Mouse (Mus musculus): Measurements from ENCODE around the gene Tenm3.

Tenm3 gene

GRCm38 (mm10) chr8:48810615-48811014 is 33.1 kb downstream of the Tenm3 start:
- no peak for DNase-seq (ENCODE audit: extremely low read depth, insufficient read length, low spot score)

GRCm38 (mm10) chr8:48809104-48809503 is 34.6 kb downstream of the Tenm3 start:
- DNase-seq (ENCODE audit: extremely low read depth, insufficient read length, low spot score) = no peak

GRCm38 (mm10) chr8:48803070-48803469 is 40.7 kb downstream of the Tenm3 start:
- DNase-seq (ENCODE audit: extremely low read depth, insufficient read length, low spot score) = no peak

GRCm38 (mm10) chr8:48802231-48802630 is 41.5 kb downstream of the Tenm3 start:
- no peak for DNase-seq (ENCODE audit: extremely low read depth, insufficient read length, low spot score)

- peak; percentile 45 for DNase-seq (ENCODE audit: extremely low read depth, insufficient read length, low spot score)
These were observed 45.8 kb downstream of the Tenm3 start for GRCm38 (mm10) chr8:48797955-48798359.

- no peak for DNase-seq (ENCODE audit: extremely low read depth, insufficient read length, low spot score)
These were observed 49.5 kb downstream of the Tenm3 start for GRCm38 (mm10) chr8:48794285-48794684.

- DNase-seq (ENCODE audit: extremely low read depth, insufficient read length, low spot score) = no peak
These were observed 50.0 kb downstream of the Tenm3 start for GRCm38 (mm10) chr8:48793729-48794128.

- peak; percentile 27 for DNase-seq (ENCODE audit: extremely low read depth, insufficient read length, low spot score)
These were observed 51.0 kb downstream of the Tenm3 start for GRCm38 (mm10) chr8:48792587-48793326.

GRCm38 (mm10) chr8:48783308-48783707 is 60.4 kb downstream of the Tenm3 start:
- DNase-seq (ENCODE audit: extremely low read depth, insufficient read length, low spot score) = no peak

- DNase-seq (ENCODE audit: extremely low read depth, insufficient read length, low spot score) = peak; percentile 48
These were observed 63.1 kb downstream of the Tenm3 start for GRCm38 (mm10) chr8:48780628-48781027.

- DNase-seq (ENCODE audit: extremely low read depth, insufficient read length, low spot score) = no peak
These were observed 64.6 kb downstream of the Tenm3 start for GRCm38 (mm10) chr8:48779194-48779593.

- no peak for DNase-seq (ENCODE audit: extremely low read depth, insufficient read length, low spot score)
These were observed 67.7 kb downstream of the Tenm3 start for GRCm38 (mm10) chr8:48776081-48776480.

GRCm38 (mm10) chr8:48775531-48776037 is 68.2 kb downstream of the Tenm3 start:
- DNase-seq (ENCODE audit: extremely low read depth, insufficient read length, low spot score) = no peak

- DNase-seq (ENCODE audit: extremely low read depth, insufficient read length, low spot score) = no peak
These were observed 68.9 kb downstream of the Tenm3 start for GRCm38 (mm10) chr8:48774837-48775236.

GRCm38 (mm10) chr8:48766545-48767234 is 77.1 kb downstream of the Tenm3 start:
- no peak for DNase-seq (ENCODE audit: extremely low read depth, insufficient read length, low spot score)

- no peak for DNase-seq (ENCODE audit: extremely low read depth, insufficient read length, low spot score)
These were observed 78.5 kb downstream of the Tenm3 start for GRCm38 (mm10) chr8:48765212-48765611.

GRCm38 (mm10) chr8:48764011-48764410 is 79.7 kb downstream of the Tenm3 start:
- no peak for DNase-seq (ENCODE audit: extremely low read depth, insufficient read length, low spot score)

- DNase-seq (ENCODE audit: extremely low read depth, insufficient read length, low spot score) = no peak
These were observed 86.9 kb downstream of the Tenm3 start for GRCm38 (mm10) chr8:48756874-48757273.

- DNase-seq (ENCODE audit: extremely low read depth, insufficient read length, low spot score) = no peak
These were observed 88.3 kb downstream of the Tenm3 start for GRCm38 (mm10) chr8:48755492-48755891.

GRCm38 (mm10) chr8:48754959-48755358 is 88.8 kb downstream of the Tenm3 start:
- DNase-seq (ENCODE audit: extremely low read depth, insufficient read length, low spot score) = no peak

GRCm38 (mm10) chr8:48751965-48752364 is 91.8 kb downstream of the Tenm3 start:
- DNase-seq (ENCODE audit: extremely low read depth, insufficient read length, low spot score) = no peak

GRCm38 (mm10) chr8:48748503-48749059 is 95.2 kb downstream of the Tenm3 start:
- no peak for DNase-seq (ENCODE audit: extremely low read depth, insufficient read length, low spot score)

Data from 3134 (cell line).